In genomic region chr6:124485414-124486144, GRCm38 (mm10) we compare ENCODE assay signal across 8 mouse cellular contexts. TPM values are rescaled to one million over a fixed set of nuclear protein-coding genes. Genes with fewer than 3 reads are reported as not detected.
DNase-seq lines count a peak whose midpoint lies in the region; ATAC-seq lines count a peak whose summit lies in the region.

No protein-coding gene starts in this region.

- H3K27ac ChIP-seq in heart, embryonic 13.5 days (replicated peaks) = no peak overlapping the region
- H3K27ac ChIP-seq in hindbrain, embryonic 14.5 days = peak overlapping the region; percentile 62; the same call in 1 of the 2 replicates
- H3K27ac ChIP-seq in midbrain, embryonic 15.5 days = peak overlapping the region; percentile 29; the same call in 1 of the 2 replicates

- no peak for ATAC-seq in heart, embryonic 13.5 days (ENCODE audit: extremely low read depth, insufficient number of reproducible peaks, low FRiP score, low TSS enrichment)
- ATAC-seq in hindbrain, embryonic 14.5 days (ENCODE audit: low FRiP score) = peak; percentile 93
- ATAC-seq in midbrain, embryonic 15.5 days (replicated peaks) = peak; percentile 97
- ATAC-seq in megakaryocyte progenitor cell, adult 5-6 weeks (replicated peaks; ENCODE audit: poor library complexity) = no peak

- peak overlapping the region; percentile 19 for H3K4me3 ChIP-seq in heart, embryonic 13.5 days
- peak overlapping the region; percentile 25 for H3K4me3 ChIP-seq in hindbrain, embryonic 14.5 days (replicated peaks; ENCODE audit: low read length)
- H3K4me3 ChIP-seq in midbrain, embryonic 15.5 days = peak overlapping the region; percentile 27

- 27% methylated on average over 21 of the region's 21 CpGs for WGBS in heart, embryonic 13.5 days
- 34% methylated on average over 21 of the region's 21 CpGs for WGBS in hindbrain, embryonic 14.5 days
- 28% methylated on average over 21 of the region's 21 CpGs for WGBS in midbrain, embryonic 15.5 days

- H3K36me3 ChIP-seq in heart, embryonic 13.5 days = no peaks in the 10 kb centered on the region
- H3K36me3 ChIP-seq in hindbrain, embryonic 14.5 days (replicated peaks; ENCODE audit: control insufficient read depth, insufficient read depth) = no peaks in the 10 kb centered on the region
- no peaks in the 10 kb centered on the region for H3K36me3 ChIP-seq in midbrain, embryonic 15.5 days (replicated peaks)

- DNase-seq in heart, postnatal 10 days = no peak
- DNase-seq in ZHBTc4 (ENCODE audit: low read depth, low spot score) = peak; percentile 92
- peak; percentile 70 for DNase-seq in hindbrain, embryonic 14.5 days (ENCODE audit: low spot score)
- no peak for DNase-seq in left cerebral cortex, postnatal 36 days (ENCODE audit: low spot score in 2 of 2)
- no peak for DNase-seq in lung, postnatal 25 days (ENCODE audit: low spot score)

- H3K4me1 ChIP-seq in heart, embryonic 13.5 days = no peaks in the 10 kb centered on the region
- no peaks in the 10 kb centered on the region for H3K4me1 ChIP-seq in hindbrain, embryonic 14.5 days (replicated peaks; ENCODE audit: control insufficient read depth, insufficient read depth, low read length)
- H3K4me1 ChIP-seq in midbrain, embryonic 15.5 days = no peaks in the 10 kb centered on the region

- no peaks in the 10 kb centered on the region for H3K9me3 ChIP-seq in heart, embryonic 13.5 days
- H3K9me3 ChIP-seq in hindbrain, embryonic 14.5 days (ENCODE audit: control insufficient read depth, low read length) = no peaks in the 10 kb centered on the region
- no peaks in the 10 kb centered on the region for H3K9me3 ChIP-seq in midbrain, embryonic 15.5 days

- 0 out of 2 replicates have a peak, but pooled peaks cover 6% of the 10 kb centered on the region for H3K27me3 ChIP-seq in heart, embryonic 13.5 days (replicated peaks)
- no peaks in the 10 kb centered on the region for H3K27me3 ChIP-seq in hindbrain, embryonic 14.5 days (ENCODE audit: control insufficient read depth, insufficient read depth, low read length)
- no peaks in the 10 kb centered on the region for H3K27me3 ChIP-seq in midbrain, embryonic 15.5 days (replicated peaks)

- intact Hi-C loops in heart, postnatal 10 days (cut with DNase I) = no loop called here
- intact Hi-C loops in left cerebral cortex, postnatal 36 days (cut with DNase I) = no loop called here

- peak overlapping the region; percentile 60 for H3K4me2 ChIP-seq in heart, embryonic 13.5 days
- peak overlapping the region; percentile 55 for H3K4me2 ChIP-seq in hindbrain, embryonic 14.5 days (replicated peaks)
- peak overlapping the region; percentile 45 for H3K4me2 ChIP-seq in midbrain, embryonic 15.5 days

- 0 out of 2 replicates have a peak overlapping the region, but pooled peaks have one; percentile 13 for H3K9ac ChIP-seq in heart, embryonic 13.5 days
- peak overlapping the region; percentile 21; the same call in 1 of the 2 replicates for H3K9ac ChIP-seq in hindbrain, embryonic 14.5 days
- H3K9ac ChIP-seq in midbrain, embryonic 15.5 days = no peak overlapping the region

RNA-seq across cellular contexts. Expression of gene C1rl, which starts 7.3 kb away (rescaled TPM):
- polyA plus RNA-seq in heart, embryonic 13.5 days (2015; fragmentation: Nextera tagmentation; extraction: Ambion mirVana) = 0.46 and 0.52 TPM in 2 replicates
- total RNA-seq in heart, postnatal 10 days (2021) = 1 to 10 TPM in 1 of 2 experiments, under 1 TPM in 1; 0.84 to 1.1 TPM
- 0.31 and 0.46 TPM in 2 replicates for polyA plus RNA-seq in hindbrain, embryonic 14.5 days (2014; fragmentation: Nextera tagmentation; extraction: Ambion mirVana)
- 0.23 and 0.30 TPM in 2 replicates for polyA plus RNA-seq in midbrain, embryonic 15.5 days (2015; fragmentation: Nextera tagmentation; extraction: Ambion mirVana)
- total RNA-seq in megakaryocyte progenitor cell, adult 5-6 weeks (2015) = 3.3 and 3.5 TPM in 2 replicates
- total RNA-seq in megakaryocyte progenitor cell, adult 5-6 weeks (2017) = 5.6 and 6.8 TPM in 2 replicates
- total RNA-seq in left cerebral cortex, postnatal 36 days (2021) = under 1 TPM; 0.25 to 0.34 TPM

RNA-seq across cellular contexts. Expression of gene Clstn3, which starts 21.0 kb away (rescaled TPM):
- 1.1 and 1.9 TPM in 2 replicates for polyA plus RNA-seq in heart, embryonic 13.5 days (2015; fragmentation: Nextera tagmentation; extraction: Ambion mirVana)
- total RNA-seq in heart, postnatal 10 days (2021) = 10 to 100 TPM in 1 of 2 experiments, 1 to 10 TPM in 1; 2.0 to 11.3 TPM
- polyA plus RNA-seq in hindbrain, embryonic 14.5 days (2014; fragmentation: Nextera tagmentation; extraction: Ambion mirVana) = 94.2 and 110 TPM in 2 replicates
- polyA plus RNA-seq in midbrain, embryonic 15.5 days (2015; fragmentation: Nextera tagmentation; extraction: Ambion mirVana) = 146 and 153 TPM in 2 replicates
- 5.1 and 8.7 TPM in 2 replicates for total RNA-seq in megakaryocyte progenitor cell, adult 5-6 weeks (2015)
- 6.8 and 10.4 TPM in 2 replicates for total RNA-seq in megakaryocyte progenitor cell, adult 5-6 weeks (2017)
- total RNA-seq in left cerebral cortex, postnatal 36 days (2021) = 100 to 1,000 TPM; 362 to 401 TPM

RNA-seq across cellular contexts. Expression of gene C1ra, which starts 26.6 kb away (rescaled TPM):
- polyA plus RNA-seq in heart, embryonic 13.5 days (2015; fragmentation: Nextera tagmentation; extraction: Ambion mirVana) = 0.40 and 0.68 TPM in 2 replicates
- 1 to 10 TPM; 6.9 to 8.8 TPM for total RNA-seq in heart, postnatal 10 days (2021)
- 0.20 and 0.26 TPM in 2 replicates for polyA plus RNA-seq in hindbrain, embryonic 14.5 days (2014; fragmentation: Nextera tagmentation; extraction: Ambion mirVana)
- polyA plus RNA-seq in midbrain, embryonic 15.5 days (2015; fragmentation: Nextera tagmentation; extraction: Ambion mirVana) = 0.27 and 0.28 TPM in 2 replicates
- 2.8 and 3.3 TPM in 2 replicates for total RNA-seq in megakaryocyte progenitor cell, adult 5-6 weeks (2015)
- total RNA-seq in megakaryocyte progenitor cell, adult 5-6 weeks (2017) = 3.5 and 4.0 TPM in 2 replicates
- 1 to 10 TPM; 1.3 to 1.4 TPM for total RNA-seq in left cerebral cortex, postnatal 36 days (2021)

RNA-seq across cellular contexts. Expression of gene C1s1, which starts 56.6 kb away (rescaled TPM):
- 0.74 and 1.0 TPM in 2 replicates for polyA plus RNA-seq in heart, embryonic 13.5 days (2015; fragmentation: Nextera tagmentation; extraction: Ambion mirVana)
- total RNA-seq in heart, postnatal 10 days (2021) = 10 to 100 TPM; 20.1 to 23.3 TPM
- polyA plus RNA-seq in hindbrain, embryonic 14.5 days (2014; fragmentation: Nextera tagmentation; extraction: Ambion mirVana) = 0.59 and 0.77 TPM in 2 replicates
- 0.92 and 1.1 TPM in 2 replicates for polyA plus RNA-seq in midbrain, embryonic 15.5 days (2015; fragmentation: Nextera tagmentation; extraction: Ambion mirVana)
- total RNA-seq in megakaryocyte progenitor cell, adult 5-6 weeks (2015) = not detected in 2 replicates
- total RNA-seq in megakaryocyte progenitor cell, adult 5-6 weeks (2017) = not detected in 2 replicates
- total RNA-seq in left cerebral cortex, postnatal 36 days (2021) = 1 to 10 TPM; 1.2 to 2.5 TPM

Comparison
In these comparisons a context has a peak if more than half of its experiments do, and no peak if none do; other contexts are left out.
1. ATAC-seq: peak in hindbrain, embryonic 14.5 days (single experiment) and midbrain, embryonic 15.5 days (single experiment); none in heart, embryonic 13.5 days (single experiment) and megakaryocyte progenitor cell, adult 5-6 weeks (single experiment).
2. DNase-seq: peak in ZHBTc4 (single experiment) and hindbrain, embryonic 14.5 days (single experiment); none in heart, postnatal 10 days (0 of 2), left cerebral cortex, postnatal 36 days (0 of 2) and lung, postnatal 25 days (single experiment).
3. RNA of gene Clstn3, which starts 21.0 kb away (total RNA-seq): 362 to 401 TPM in left cerebral cortex, postnatal 36 days; 2.0 to 11.3 TPM in heart, postnatal 10 days and 5.1 to 10.4 TPM in megakaryocyte progenitor cell, adult 5-6 weeks; every median in the first group is over 10 times any median in the second.
4. Peak in every context shown above with its lines, with median percentiles within 50 percentile points of each other: H3K4me2 ChIP-seq and H3K4me3 ChIP-seq.